Mouse (Mus musculus): Measurements from ENCODE around the gene Adssl1.

DNA sequence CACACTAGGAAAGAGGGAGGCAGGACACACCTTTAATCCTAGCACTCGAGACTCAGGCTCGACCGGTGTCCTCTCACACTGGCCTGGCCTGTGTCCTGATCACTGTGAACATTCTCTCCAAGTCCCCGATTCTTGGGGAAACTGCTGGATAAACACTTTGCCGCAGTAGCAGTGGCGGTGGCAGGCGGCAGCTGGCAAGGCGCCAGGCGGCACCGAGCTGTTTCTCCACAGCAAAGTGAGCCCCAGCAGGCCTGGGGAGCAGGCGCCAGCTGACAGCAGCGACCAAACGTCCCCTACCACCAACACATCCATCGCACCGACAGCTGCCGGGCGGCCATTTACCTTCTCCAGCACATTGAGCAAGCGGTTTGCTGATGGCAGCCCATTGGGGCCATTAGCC, 45.6 kb downstream of the Adssl1 start:
- TF ChIP-seq CTCF (IDR thresholded peaks at IDR 0.05; ENCODE audit: borderline replicate concordance, control insufficient read depth, extremely low read depth, insufficient read depth, low read length, poor library complexity) (no peak), POLR2A (IDR thresholded peaks at IDR 0.05; ENCODE audit: control insufficient read depth, extremely low read depth, insufficient read depth, low read length, poor library complexity) (no peak)

Measured in thymus, adult 2 months (tissue).